Mouse (Mus musculus) testis, adult 2 months (tissue): ENCODE measurements around the gene Hmcn1. TPM values are rescaled to one million over a fixed set of nuclear protein-coding genes. Genes with fewer than 3 reads are reported as not detected.

Source experiments
- H3K27ac ChIP-seq: fragments of 200-500 bp; 2 replicates; pipeline ENCODE4 v1.5.1; 2012; ENCODE audit warnings: low read depth, low read length; ENCODE audit not compliant: control insufficient read depth, insufficient read depth
- H3K27me3 ChIP-seq: fragments of 200-500 bp; 2 replicates; pipeline ENCODE4 v1.6.1; 2012; ENCODE audit warnings: mild to moderate bottlenecking, low read length, moderate library complexity; ENCODE audit not compliant: control insufficient read depth, insufficient read depth
- H3K36me3 ChIP-seq: fragments of 200-500 bp; 2 replicates; pipeline ENCODE4 v1.6.1; 2012; ENCODE audit warnings: mild to moderate bottlenecking, low read length; ENCODE audit not compliant: control insufficient read depth, insufficient read depth
- H3K4me1 ChIP-seq: fragments of 200-500 bp; 2 replicates; pipeline ENCODE4 v1.6.1; 2012; ENCODE audit warnings: low read length; ENCODE audit not compliant: control insufficient read depth, insufficient read depth
- H3K4me3 ChIP-seq: fragments of 200-500 bp; 2 replicates; pipeline ENCODE4 v1.5.1; 2012; ENCODE audit warnings: low read depth, mild to moderate bottlenecking, low read length, moderate library complexity, mixed read lengths; ENCODE audit not compliant: control insufficient read depth
- CTCF ChIP-seq: fragments of 200-500 bp; IDR thresholded peaks from 2 replicates; pipeline ENCODE4 v1.5.1; 2012; ENCODE audit warnings: low read depth, mild to moderate bottlenecking, inconsistent platforms, low read length, moderate library complexity; ENCODE audit not compliant: control insufficient read depth, insufficient read depth, insufficient replicate concordance
- POLR2A ChIP-seq: fragments of 200-500 bp; IDR thresholded peaks from 2 replicates; pipeline ENCODE4 v1.6.1; 2012; ENCODE audit warnings: low read depth, mild to moderate bottlenecking, inconsistent platforms, low read length, moderate library complexity; ENCODE audit not compliant: control insufficient read depth
- polyA plus RNA-seq: library from polyadenylated mRNA; depleted of rRNA; stranded (reverse); fragments of >200 nt; gene quantifications from 2 replicates; pipeline ENCODE4 v1.2.3, GENCODE M21; 2012

Gene Hmcn1
- polyA plus RNA-seq, 1 experiment, result 1.8 TPM

DNA sequence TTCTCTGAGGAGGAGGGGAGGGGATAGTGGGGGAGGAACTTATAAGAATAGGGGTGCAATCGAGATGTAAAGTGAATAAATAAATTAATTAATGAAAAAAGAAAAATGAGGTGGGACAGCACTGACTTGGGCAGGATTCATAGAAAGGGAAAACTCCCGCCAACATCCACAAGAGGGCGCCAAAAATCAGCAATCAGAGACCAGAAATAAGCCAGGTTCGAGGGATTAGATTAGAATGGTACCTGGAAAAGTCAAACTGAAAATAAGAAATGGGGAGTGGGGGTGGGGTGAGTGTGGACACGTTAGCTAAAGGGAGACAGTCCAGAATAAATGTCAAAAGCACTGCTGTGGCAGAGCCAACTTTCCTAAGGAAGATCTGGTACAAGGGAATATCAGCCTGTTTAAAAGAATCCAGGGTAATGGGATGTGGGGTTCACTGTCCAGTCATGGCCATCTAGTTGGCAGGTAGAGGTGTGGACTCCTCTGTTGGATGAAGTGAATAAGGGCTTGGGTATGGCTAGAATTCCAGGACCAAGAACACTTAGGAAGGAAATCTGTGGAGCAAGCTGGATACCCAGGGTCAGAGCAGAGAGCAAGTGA lies 41.9 kb upstream of the Hmcn1 start:
- Histone ChIP-seq H3K36me3 (no peaks in the 10 kb centered on the region), H3K4me3 (no peak overlapping the region), H3K27ac (no peak overlapping the region), H3K4me1 (peaks cover 3% of the 10 kb centered on the region; the same call in 1 of the 2 replicates), H3K27me3 (no peaks in the 10 kb centered on the region)
- TF ChIP-seq POLR2A (no peak), CTCF (no peak)

- H3K27me3 ChIP-seq, result no peaks in the 10 kb centered on the region
- TF ChIP-seq CTCF, result no peak
- no peak for TF ChIP-seq POLR2A
- peaks cover 3% of the 10 kb centered on the region; the same call in 1 of the 2 replicates for H3K4me1 ChIP-seq
- no peak overlapping the region for H3K4me3 ChIP-seq
- no peaks in the 10 kb centered on the region for H3K36me3 ChIP-seq
- no peak overlapping the region for H3K27ac ChIP-seq
Observed at GRCm38 (mm10) chr1:151033291-151033690, 40.1 kb upstream of the Hmcn1 start.

- no peak overlapping the region for H3K4me3 ChIP-seq
- no peaks in the 10 kb centered on the region for H3K27me3 ChIP-seq
- H3K4me1 ChIP-seq, result peaks cover 3% of the 10 kb centered on the region; the same call in 1 of the 2 replicates
- TF ChIP-seq CTCF (no peak), POLR2A (no peak)
- no peaks in the 10 kb centered on the region for H3K36me3 ChIP-seq
- no peak overlapping the region for H3K27ac ChIP-seq
Observed at GRCm38 (mm10) chr1:151031581-151031980, 38.3 kb upstream of the Hmcn1 start.

- H3K36me3 ChIP-seq, result no peaks in the 10 kb centered on the region
- no peak overlapping the region for H3K27ac ChIP-seq
- no peak overlapping the region for H3K4me3 ChIP-seq
- H3K4me1 ChIP-seq, result peaks cover 3% of the 10 kb centered on the region; the same call in 1 of the 2 replicates
- no peak for TF ChIP-seq POLR2A
- TF ChIP-seq CTCF, result no peak
- no peaks in the 10 kb centered on the region for H3K27me3 ChIP-seq
Observed at GRCm38 (mm10) chr1:151031086-151031485, 37.9 kb upstream of the Hmcn1 start.

- Histone ChIP-seq H3K4me1 (peaks cover 5% of the 10 kb centered on the region; the same call in 1 of the 2 replicates), H3K4me3 (peak overlapping the region; percentile 70), H3K27ac (no peak overlapping the region), H3K27me3 (no peaks in the 10 kb centered on the region), H3K36me3 (no peaks in the 10 kb centered on the region)
- TF ChIP-seq CTCF, result no peak
Observed at GRCm38 (mm10) chr1:151025049-151025773, 32.0 kb upstream of the Hmcn1 start.

DNA sequence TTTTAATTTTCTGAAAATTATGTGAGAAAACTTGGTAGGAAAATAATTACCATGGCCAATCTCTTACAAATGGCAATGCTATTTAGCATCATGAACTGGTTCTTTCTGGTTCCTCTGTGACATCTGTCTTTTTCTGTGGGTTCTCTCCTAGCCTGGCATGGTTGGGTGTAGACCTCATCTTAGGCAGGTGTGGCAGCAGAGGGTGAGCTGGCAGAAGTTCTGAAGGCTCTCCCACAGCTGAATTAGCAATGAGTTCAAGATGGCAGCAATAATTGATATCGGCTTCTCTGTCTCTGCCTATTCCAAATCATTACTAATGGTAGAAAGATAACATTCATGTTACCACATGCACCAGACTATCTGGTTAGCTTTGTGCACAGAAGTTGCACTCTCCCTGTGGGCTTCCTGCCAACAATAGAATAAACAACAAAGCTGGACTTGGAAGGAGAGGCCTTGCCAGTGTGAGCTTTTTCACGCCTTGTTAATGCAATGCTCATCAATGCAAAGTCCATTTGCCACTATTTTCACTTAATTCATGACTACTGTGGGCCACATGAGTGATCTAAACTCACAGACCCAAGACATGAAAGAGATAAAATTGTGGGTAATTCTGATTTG lies 26.1 kb upstream of the Hmcn1 start:
- Histone ChIP-seq H3K4me1 (no peaks in the 10 kb centered on the region; the same call in 1 of the 2 replicates), H3K36me3 (no peaks in the 10 kb centered on the region), H3K4me3 (no peak overlapping the region), H3K27me3 (no peaks in the 10 kb centered on the region), H3K27ac (no peak overlapping the region)
- no peak for TF ChIP-seq POLR2A
- no peak for TF ChIP-seq CTCF

DNA sequence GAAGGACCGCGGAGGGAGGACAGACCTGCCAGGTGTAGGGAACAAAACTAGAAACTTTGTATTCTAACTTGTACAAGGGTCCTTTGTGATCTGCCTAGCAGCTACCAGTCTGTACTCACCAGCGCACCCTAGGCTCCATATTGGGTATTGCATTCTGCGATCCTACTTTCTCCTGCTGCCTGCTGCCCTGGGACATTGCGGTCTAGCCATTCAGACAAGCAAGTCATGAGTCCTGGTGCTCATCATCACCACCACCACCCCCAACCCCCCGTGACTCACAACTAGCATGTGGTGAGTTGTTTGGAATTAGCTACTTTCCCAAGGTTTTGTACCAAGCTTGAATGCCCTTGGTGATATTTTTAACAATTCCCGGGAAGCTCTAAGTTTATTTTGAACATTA lies 17.8 kb upstream of the Hmcn1 start:
- no peaks in the 10 kb centered on the region for H3K27me3 ChIP-seq
- no peaks in the 10 kb centered on the region for H3K36me3 ChIP-seq
- TF ChIP-seq CTCF, result peak; percentile 89; the same call in 1 of the 2 replicates
- TF ChIP-seq POLR2A, result no peak
- no peak overlapping the region for H3K27ac ChIP-seq
- H3K4me1 ChIP-seq, result no peaks in the 10 kb centered on the region; the same call in 1 of the 2 replicates
- H3K4me3 ChIP-seq, result no peak overlapping the region
